Mouse (Mus musculus) subcutaneous adipose tissue, adult 2 months (tissue): Measurements from ENCODE around the gene Tk2. TPM values are rescaled to one million over a fixed set of nuclear protein-coding genes. Genes with fewer than 3 reads are reported as not detected.

Source experiments
- polyA plus RNA-seq: library from polyadenylated mRNA; depleted of rRNA; stranded (reverse); fragments of >200 nt; gene quantifications from 2 replicates; pipeline ENCODE4 v1.2.3, GENCODE M21; 2012; ENCODE audit warnings: low replicate concordance; rRNA removed

Tk2 gene
- 28.2 and 30.0 TPM in 2 replicates for polyA plus RNA-seq

GRCm38 (mm10) chr8:104248276-104248675 is at the start of gene Tk2:
Gene Tk2 (minus strand): TSS chr8:104248558.

GRCm38 (mm10) chr8:104293081-104293480 is 44.7 kb upstream of the Tk2 start, which contains the start of gene Cmtm2a:
Gene Cmtm2a (minus strand): TSS chr8:104293181.

GRCm38 (mm10) chr8:104250439-104251367 is 2.3 kb upstream of the Tk2 start, which contains the start of gene Cklf:
Gene Cklf (plus strand): TSS chr8:104250861.

Other genes starting within 250 kb of the Tk2 start
- gene Cdh5, start 146.9 kb downstream of the Tk2 start, polyA plus RNA-seq, result 134 and 263 TPM in 2 replicates
- 2.3 and 5.7 TPM in 2 replicates for gene Bean1, start 78.1 kb downstream of the Tk2 start, polyA plus RNA-seq
- gene Cklf, start 2.3 kb upstream of the Tk2 start, polyA plus RNA-seq, result 6.3 and 14.7 TPM in 2 replicates
- not detected in 2 replicates for gene Cmtm2a, start 44.6 kb upstream of the Tk2 start, polyA plus RNA-seq
- not detected in 2 replicates for gene Gm45711, start 61.5 kb upstream of the Tk2 start, polyA plus RNA-seq
- gene Cmtm1, start 61.6 kb upstream of the Tk2 start, polyA plus RNA-seq, result not detected in 2 replicates
- not detected in 2 replicates for gene Gm11020, start 73.0 kb upstream of the Tk2 start, polyA plus RNA-seq
- gene Cmtm2b, start 73.7 kb upstream of the Tk2 start, polyA plus RNA-seq, result not detected in 2 replicates
- gene Cmtm3, start 90.9 kb upstream of the Tk2 start, polyA plus RNA-seq, result 149 and 286 TPM in 2 replicates
- gene Cmtm4, start 147.2 kb upstream of the Tk2 start, polyA plus RNA-seq, result 12.0 and 20.6 TPM in 2 replicates
- 26.5 and 32.8 TPM in 2 replicates for gene Dync1li2, start 194.5 kb upstream of the Tk2 start, polyA plus RNA-seq